Mouse (Mus musculus) myocyte (in vitro differentiated cells): ENCODE measurements at regions not wholly inside any gene's neighbourhood (a gene's known extent, or its start where the extent isn't known, plus 50 kb on each side); places are given as distances from the start of the nearest gene placed in this dataset.

Experiments used
- CEBPB ChIP-seq: IDR thresholded peaks from 2 replicates; pipeline ENCODE4 v1.6.1; 2011; ENCODE audit warnings: mild to moderate bottlenecking, moderate library complexity; ENCODE audit not compliant: poor library complexity, insufficient read depth, severe bottlenecking
- POLR2A ChIP-seq: IDR thresholded peaks from one replicate; pipeline ENCODE4 v1.6.1; 2011; ENCODE audit warnings: low read depth, mild to moderate bottlenecking, control low read depth, moderate library complexity; ENCODE audit not compliant: insufficient read length
- POLR2AphosphoS2 ChIP-seq: IDR thresholded peaks from one replicate; pipeline ENCODE4 v1.6.1; 2011; ENCODE audit warnings: low read depth, control low read depth; ENCODE audit not compliant: insufficient read length
- USF1 ChIP-seq: IDR thresholded peaks from one replicate; pipeline ENCODE4 v1.6.1; 2011; ENCODE audit warnings: low read depth, mild to moderate bottlenecking, control low read depth, moderate library complexity

GRCm38 (mm10) chr15:86835996-86836395, 621.7 kb downstream of the Tbc1d22a start:
- TF ChIP-seq CEBPB: no peak
- no peak for TF ChIP-seq POLR2A
- no peak for TF ChIP-seq POLR2AphosphoS2
- TF ChIP-seq USF1: no peak
